19 mouse cellular contexts compared by ENCODE assay signal in the genomic region with DNA sequence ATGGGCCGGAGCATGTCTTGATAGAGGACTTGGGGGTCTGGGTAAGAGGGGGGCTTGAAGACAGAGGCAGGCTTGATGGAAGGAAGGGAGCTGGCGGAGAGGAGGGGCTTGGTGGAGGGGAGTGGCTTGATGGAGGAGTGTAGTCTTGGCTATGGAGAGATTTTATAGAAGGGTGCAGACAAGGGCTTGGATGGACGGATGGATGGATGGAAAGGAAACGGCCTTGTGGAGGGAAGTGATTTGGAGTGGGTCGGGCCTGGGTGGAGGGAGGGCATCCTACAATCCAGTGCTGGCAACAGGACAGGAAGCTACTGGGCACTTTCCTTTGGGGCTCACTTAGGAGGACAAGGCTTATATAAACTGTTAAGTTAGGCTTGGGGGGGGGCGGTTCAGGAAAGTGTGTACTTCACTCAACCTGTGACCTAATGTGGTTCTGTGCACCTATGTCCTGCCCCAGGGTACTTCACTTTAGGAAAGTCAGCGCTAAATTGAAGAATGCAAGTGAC. TPM values are rescaled to one million over a fixed set of nuclear protein-coding genes. Genes with fewer than 3 reads are reported as not detected.
DNase-seq lines count a peak whose midpoint lies in the region; ATAC-seq and TF ChIP-seq lines count a peak whose summit lies in the region.
"Had no signal": no experiment of that assay in that cellular context is flagged by ENCODE, and none has a peak within 500 bp of the region (broad histone marks: within the 10 kb centered on the region; RNA-seq: fewer than 3 reads in every experiment).

No protein-coding gene starts in this region.

- no peaks in the 10 kb centered on the region for H3K36me3 ChIP-seq in heart, embryonic 11.5 days (ENCODE audit: control insufficient read depth, insufficient read depth, low read length)
- no peaks in the 10 kb centered on the region for H3K36me3 ChIP-seq in limb, embryonic 12.5 days
- H3K36me3 ChIP-seq in limb, embryonic 10.5 days = no peaks in the 10 kb centered on the region
- H3K36me3 ChIP-seq in liver, postnatal 0 days (replicated peaks; ENCODE audit: insufficient read depth, low read length) = no peaks in the 10 kb centered on the region
- H3K36me3 ChIP-seq: embryonic facial prominence, embryonic 13.5 days; G1E; liver, embryonic 13.5 days had no signal

- no peak overlapping the region for H3K4me3 ChIP-seq in heart, embryonic 11.5 days (ENCODE audit: low read depth, low read length)
- H3K4me3 ChIP-seq in limb, embryonic 12.5 days (replicated peaks) = no peak overlapping the region
- no peak overlapping the region for H3K4me3 ChIP-seq in limb, embryonic 10.5 days
- H3K4me3 ChIP-seq in liver, postnatal 0 days (ENCODE audit: low read depth, low read length) = no peak overlapping the region
- H3K4me3 ChIP-seq: embryonic facial prominence, embryonic 13.5 days had no signal

- peaks cover 21% of the 10 kb centered on the region for H3K27me3 ChIP-seq in heart, embryonic 11.5 days (ENCODE audit: control insufficient read depth, insufficient read depth, low read length)
- H3K27me3 ChIP-seq in limb, embryonic 12.5 days = peaks cover 58% of the 10 kb centered on the region
- peaks cover 68% of the 10 kb centered on the region for H3K27me3 ChIP-seq in limb, embryonic 10.5 days (ENCODE audit: low read depth, poor library complexity, severe bottlenecking)
- H3K27me3 ChIP-seq in liver, postnatal 0 days (ENCODE audit: insufficient read depth, low read length) = peaks cover 20% of the 10 kb centered on the region

- ATAC-seq in heart, embryonic 11.5 days (replicated peaks; ENCODE audit: insufficient number of reproducible peaks, low FRiP score, low TSS enrichment) = no peak
- ATAC-seq in limb, embryonic 12.5 days (ENCODE audit: insufficient number of reproducible peaks, insufficient read depth, low FRiP score, low TSS enrichment, low read depth) = no peak
- no peak for ATAC-seq in liver, postnatal 0 days

- no peak for TF ChIP-seq EP300 in liver, postnatal 0 days (IDR thresholded peaks at IDR 0.05; ENCODE audit: low read depth)

- no peak overlapping the region for H3K9ac ChIP-seq in heart, embryonic 11.5 days (ENCODE audit: low read depth, low read length)
- no peak overlapping the region for H3K9ac ChIP-seq in limb, embryonic 12.5 days (replicated peaks)
- no peak overlapping the region for H3K9ac ChIP-seq in liver, postnatal 0 days (replicated peaks)
- H3K9ac ChIP-seq: liver, embryonic 13.5 days had no signal

- H3K4me2 ChIP-seq in heart, embryonic 11.5 days = peak overlapping the region; percentile 93; the same call in 1 of the 2 replicates
- H3K4me2 ChIP-seq in limb, embryonic 12.5 days = no peak overlapping the region
- H3K4me2 ChIP-seq in liver, postnatal 0 days (ENCODE audit: low read depth, low read length) = no peak overlapping the region
- H3K4me2 ChIP-seq: embryonic facial prominence, embryonic 13.5 days; liver, embryonic 13.5 days; midbrain, embryonic 11.5 days had no signal

- no peak for DNase-seq in heart, adult 18-20 months
- DNase-seq in limb, embryonic 10.5 days (ENCODE audit: low spot score) = no peak
- DNase-seq in liver, postnatal 0 days = no peak
- peak; percentile 70 for DNase-seq in lung, postnatal 36 days
- no peak for DNase-seq in cerebellum, adult 9-11 months
- no peak for DNase-seq in cerebellum, postnatal 10 days
- DNase-seq: adrenal gland, adult 8-10 months; cerebellum, postnatal 36 days; liver, embryonic 13.5 days; thymus, adult 2 months had no signal

- 70% methylated on average over 7 of the region's 7 CpGs for WGBS in heart, embryonic 11.5 days (ENCODE audit: insufficient replicate concordance)
- WGBS in limb, embryonic 12.5 days = 89% methylated on average over 7 of the region's 7 CpGs
- 88% methylated on average over 7 of the region's 7 CpGs for WGBS in limb, embryonic 10.5 days
- WGBS in liver, postnatal 0 days (ENCODE audit: insufficient replicate concordance) = 81% methylated on average over 7 of the region's 7 CpGs

- TF ChIP-seq CTCF in liver, postnatal 0 days (IDR thresholded peaks at IDR 0.05; ENCODE audit: low read depth) = no peak

- peak overlapping the region; percentile 65 for H3K27ac ChIP-seq in heart, embryonic 11.5 days (ENCODE audit: low read depth, low read length)
- 0 out of 2 replicates have a peak overlapping the region, but pooled peaks have one; percentile 23 for H3K27ac ChIP-seq in limb, embryonic 12.5 days
- H3K27ac ChIP-seq in limb, embryonic 10.5 days = no peak overlapping the region
- H3K27ac ChIP-seq in liver, postnatal 0 days (ENCODE audit: low read depth) = peak overlapping the region; percentile 62; the same call in 1 of the 2 replicates
- H3K27ac ChIP-seq: embryonic facial prominence, embryonic 13.5 days; liver, embryonic 13.5 days had no signal

- H3K4me1 ChIP-seq in heart, embryonic 11.5 days (ENCODE audit: control insufficient read depth, insufficient read depth, low read length) = peaks cover 4% of the 10 kb centered on the region; the same call in 1 of the 2 replicates
- 0 out of 2 replicates have a peak, but pooled peaks cover 4% of the 10 kb centered on the region for H3K4me1 ChIP-seq in limb, embryonic 12.5 days (replicated peaks)
- H3K4me1 ChIP-seq in limb, embryonic 10.5 days = peaks cover 17% of the 10 kb centered on the region
- H3K4me1 ChIP-seq in liver, postnatal 0 days (ENCODE audit: insufficient read depth) = peaks cover 5% of the 10 kb centered on the region

- no peaks in the 10 kb centered on the region; the same call in 1 of the 2 replicates for H3K9me3 ChIP-seq in heart, embryonic 11.5 days (replicated peaks; ENCODE audit: control insufficient read depth, low read length)
- H3K9me3 ChIP-seq in limb, embryonic 12.5 days = no peaks in the 10 kb centered on the region
- H3K9me3 ChIP-seq in limb, embryonic 10.5 days (replicated peaks) = no peaks in the 10 kb centered on the region
- no peaks in the 10 kb centered on the region for H3K9me3 ChIP-seq in liver, postnatal 0 days (ENCODE audit: low read length)
- H3K9me3 ChIP-seq: embryonic facial prominence, embryonic 13.5 days; liver, embryonic 13.5 days had no signal

RNA-seq across cellular contexts. Expression of a gene that starts 0.7 kb away (rescaled TPM):
- polyA plus RNA-seq in heart, embryonic 11.5 days (2014; fragmentation: Nextera tagmentation; extraction: Ambion mirVana) = 13.9 and 14.5 TPM in 2 replicates
- total RNA-seq in heart, adult 18-20 months (2021) = 10 to 100 TPM; 21.6 to 26.8 TPM
- polyA plus RNA-seq in limb, embryonic 12.5 days (2016; fragmentation: Nextera tagmentation; extraction: Ambion mirVana) = 11.7 and 13.4 TPM in 2 replicates
- 8.0 and 8.3 TPM in 2 replicates for polyA plus RNA-seq in limb, embryonic 10.5 days (2016; fragmentation: Nextera tagmentation; extraction: Ambion mirVana)
- 3.4 and 3.6 TPM in 2 replicates for polyA plus RNA-seq in liver, postnatal 0 days (2015; fragmentation: Nextera tagmentation; extraction: Ambion mirVana)
- polyA plus RNA-seq: C2C12 had no signal

RNA-seq across cellular contexts. Expression of a gene that starts 5.0 kb away (rescaled TPM):
- polyA plus RNA-seq in heart, embryonic 11.5 days (2014; fragmentation: Nextera tagmentation; extraction: Ambion mirVana) = 0.34 and 0.35 TPM in 2 replicates
- total RNA-seq in heart, adult 18-20 months (2021) = under 1 TPM; 0.17 to 0.26 TPM
- polyA plus RNA-seq in limb, embryonic 12.5 days (2016; fragmentation: Nextera tagmentation; extraction: Ambion mirVana) = 0.13 and 0.17 TPM in 2 replicates
- polyA plus RNA-seq in limb, embryonic 10.5 days (2016; fragmentation: Nextera tagmentation; extraction: Ambion mirVana) = 0.24 TPM in 1 of 2 replicates, not detected in the other
- polyA plus RNA-seq in liver, postnatal 0 days (2015; fragmentation: Nextera tagmentation; extraction: Ambion mirVana) = 0.09 TPM in 1 of 2 replicates, not detected in the other
- total RNA-seq: granulocyte monocyte progenitor cell, adult 5-6 weeks had no signal
- polyA plus RNA-seq: C2C12; forebrain, embryonic 11.5 days; liver, embryonic 13.5 days had no signal

RNA-seq across cellular contexts. Expression of a gene that starts 9.5 kb away (rescaled TPM):
- not detected in 2 replicates for polyA plus RNA-seq in heart, embryonic 11.5 days (2014; fragmentation: Nextera tagmentation; extraction: Ambion mirVana)
- total RNA-seq in heart, adult 18-20 months (2021) = not detected
- not detected in 2 replicates for polyA plus RNA-seq in limb, embryonic 12.5 days (2016; fragmentation: Nextera tagmentation; extraction: Ambion mirVana)
- not detected in 2 replicates for polyA plus RNA-seq in limb, embryonic 10.5 days (2016; fragmentation: Nextera tagmentation; extraction: Ambion mirVana)
- polyA plus RNA-seq in liver, postnatal 0 days (2015; fragmentation: Nextera tagmentation; extraction: Ambion mirVana) = 0.56 TPM in 1 of 2 replicates, not detected in the other
- total RNA-seq: adrenal gland, adult 8-10 months; granulocyte monocyte progenitor cell, adult 5-6 weeks; left cerebral cortex, adult 18-20 months had no signal
- polyA plus RNA-seq: forebrain, embryonic 11.5 days; G1E; liver, embryonic 13.5 days; midbrain, embryonic 11.5 days had no signal

RNA-seq across cellular contexts. Expression of a gene that starts 11.3 kb away (rescaled TPM):
- polyA plus RNA-seq in heart, embryonic 11.5 days (2014; fragmentation: Nextera tagmentation; extraction: Ambion mirVana) = not detected in 2 replicates
- total RNA-seq in heart, adult 18-20 months (2021) = not detected
- not detected in 2 replicates for polyA plus RNA-seq in limb, embryonic 12.5 days (2016; fragmentation: Nextera tagmentation; extraction: Ambion mirVana)
- polyA plus RNA-seq in limb, embryonic 10.5 days (2016; fragmentation: Nextera tagmentation; extraction: Ambion mirVana) = not detected in 2 replicates
- 7.6 and 7.8 TPM in 2 replicates for polyA plus RNA-seq in liver, postnatal 0 days (2015; fragmentation: Nextera tagmentation; extraction: Ambion mirVana)
- total RNA-seq: adrenal gland, adult 8-10 months; granulocyte monocyte progenitor cell, adult 5-6 weeks; left cerebral cortex, adult 18-20 months had no signal
- polyA plus RNA-seq: forebrain, embryonic 11.5 days; G1E; liver, embryonic 13.5 days; midbrain, embryonic 11.5 days had no signal

RNA-seq across cellular contexts. Expression of a gene that starts 13.2 kb away (rescaled TPM):
- polyA plus RNA-seq in heart, embryonic 11.5 days (2014; fragmentation: Nextera tagmentation; extraction: Ambion mirVana) = 3.4 and 4.0 TPM in 2 replicates
- 1 to 10 TPM; 2.4 to 2.6 TPM for total RNA-seq in heart, adult 18-20 months (2021)
- 5.7 and 5.9 TPM in 2 replicates for polyA plus RNA-seq in limb, embryonic 12.5 days (2016; fragmentation: Nextera tagmentation; extraction: Ambion mirVana)
- 2.2 and 3.2 TPM in 2 replicates for polyA plus RNA-seq in limb, embryonic 10.5 days (2016; fragmentation: Nextera tagmentation; extraction: Ambion mirVana)
- 0.31 and 0.54 TPM in 2 replicates for polyA plus RNA-seq in liver, postnatal 0 days (2015; fragmentation: Nextera tagmentation; extraction: Ambion mirVana)
- total RNA-seq: G1E had no signal
- polyA plus RNA-seq: G1E had no signal
